Mouse (Mus musculus): ENCODE measurements around the gene Magi1. TPM values are rescaled to one million over a fixed set of nuclear protein-coding genes. Genes with fewer than 3 reads are reported as not detected.

The Magi1 gene
- polyA plus RNA-seq, 1 experiment: 2.1 TPM

- DNase-seq: no peak
- Histone ChIP-seq H3K4me1 (replicated peaks; ENCODE audit: control insufficient read depth, insufficient read depth, low read length) (no peaks in the 10 kb centered on the region), H3K27me3 (ENCODE audit: control insufficient read depth, insufficient read depth, low read length) (no peaks in the 10 kb centered on the region), H3K36me3 (ENCODE audit: control insufficient read depth, insufficient read depth, low read length) (no peaks in the 10 kb centered on the region), H3K4me3 (ENCODE audit: control insufficient read depth, insufficient read depth, low read length) (no peak overlapping the region), H3K27ac (ENCODE audit: control insufficient read depth, insufficient read depth, low read length) (no peak overlapping the region)
- WGBS: 92% methylated on average over 8 of the region's 8 CpGs
- TF ChIP-seq CTCF (IDR thresholded peaks at IDR 0.05; ENCODE audit: borderline replicate concordance, control insufficient read depth, extremely low read depth, insufficient read depth, low read length, poor library complexity) (no peak), POLR2A (IDR thresholded peaks at IDR 0.05; ENCODE audit: control insufficient read depth, extremely low read depth, insufficient read depth, low read length, poor library complexity) (no peak)
Measured at GRCm38 (mm10) chr6:94122566-94123150, 161.1 kb downstream of the Magi1 start.

GRCm38 (mm10) chr6:94121488-94121887 lies 162.2 kb downstream of the Magi1 start:
- Histone ChIP-seq H3K4me1 (replicated peaks; ENCODE audit: control insufficient read depth, insufficient read depth, low read length) (no peaks in the 10 kb centered on the region), H3K27me3 (ENCODE audit: control insufficient read depth, insufficient read depth, low read length) (no peaks in the 10 kb centered on the region), H3K36me3 (ENCODE audit: control insufficient read depth, insufficient read depth, low read length) (no peaks in the 10 kb centered on the region), H3K4me3 (ENCODE audit: control insufficient read depth, insufficient read depth, low read length) (no peak overlapping the region), H3K27ac (ENCODE audit: control insufficient read depth, insufficient read depth, low read length) (no peak overlapping the region)
- no peak for DNase-seq
- WGBS: 85% methylated on average over 5 of the region's 5 CpGs
- TF ChIP-seq CTCF (IDR thresholded peaks at IDR 0.05; ENCODE audit: borderline replicate concordance, control insufficient read depth, extremely low read depth, insufficient read depth, low read length, poor library complexity) (no peak), POLR2A (IDR thresholded peaks at IDR 0.05; ENCODE audit: control insufficient read depth, extremely low read depth, insufficient read depth, low read length, poor library complexity) (no peak)

- no peak for DNase-seq
- Histone ChIP-seq H3K27ac (ENCODE audit: control insufficient read depth, insufficient read depth, low read length) (no peak overlapping the region), H3K4me3 (ENCODE audit: control insufficient read depth, insufficient read depth, low read length) (no peak overlapping the region), H3K4me1 (replicated peaks; ENCODE audit: control insufficient read depth, insufficient read depth, low read length) (no peaks in the 10 kb centered on the region), H3K36me3 (ENCODE audit: control insufficient read depth, insufficient read depth, low read length) (no peaks in the 10 kb centered on the region), H3K27me3 (ENCODE audit: control insufficient read depth, insufficient read depth, low read length) (no peaks in the 10 kb centered on the region)
- 93% methylated on average over 6 of the region's 6 CpGs for WGBS
- TF ChIP-seq CTCF (IDR thresholded peaks at IDR 0.05; ENCODE audit: borderline replicate concordance, control insufficient read depth, extremely low read depth, insufficient read depth, low read length, poor library complexity) (no peak), POLR2A (IDR thresholded peaks at IDR 0.05; ENCODE audit: control insufficient read depth, extremely low read depth, insufficient read depth, low read length, poor library complexity) (no peak)
Measured at GRCm38 (mm10) chr6:94116434-94117432, 167.0 kb downstream of the Magi1 start.

GRCm38 (mm10) chr6:94111833-94112232 lies 171.9 kb downstream of the Magi1 start:
- Histone ChIP-seq H3K4me3 (ENCODE audit: control insufficient read depth, insufficient read depth, low read length) (no peak overlapping the region), H3K27me3 (ENCODE audit: control insufficient read depth, insufficient read depth, low read length) (no peaks in the 10 kb centered on the region), H3K4me1 (replicated peaks; ENCODE audit: control insufficient read depth, insufficient read depth, low read length) (no peaks in the 10 kb centered on the region), H3K36me3 (ENCODE audit: control insufficient read depth, insufficient read depth, low read length) (no peaks in the 10 kb centered on the region), H3K27ac (ENCODE audit: control insufficient read depth, insufficient read depth, low read length) (no peak overlapping the region)
- TF ChIP-seq POLR2A (IDR thresholded peaks at IDR 0.05; ENCODE audit: control insufficient read depth, extremely low read depth, insufficient read depth, low read length, poor library complexity): no peak
- no peak for TF ChIP-seq CTCF (IDR thresholded peaks at IDR 0.05; ENCODE audit: borderline replicate concordance, control insufficient read depth, extremely low read depth, insufficient read depth, low read length, poor library complexity)
- no peak for DNase-seq

GRCm38 (mm10) chr6:94107401-94108107 lies 176.2 kb downstream of the Magi1 start:
- Histone ChIP-seq H3K4me1 (replicated peaks; ENCODE audit: control insufficient read depth, insufficient read depth, low read length) (no peaks in the 10 kb centered on the region), H3K36me3 (ENCODE audit: control insufficient read depth, insufficient read depth, low read length) (no peaks in the 10 kb centered on the region), H3K4me3 (ENCODE audit: control insufficient read depth, insufficient read depth, low read length) (no peak overlapping the region), H3K27me3 (ENCODE audit: control insufficient read depth, insufficient read depth, low read length) (no peaks in the 10 kb centered on the region), H3K27ac (ENCODE audit: control insufficient read depth, insufficient read depth, low read length) (no peak overlapping the region)
- no peak for DNase-seq
- TF ChIP-seq POLR2A (IDR thresholded peaks at IDR 0.05; ENCODE audit: control insufficient read depth, extremely low read depth, insufficient read depth, low read length, poor library complexity) (no peak), CTCF (IDR thresholded peaks at IDR 0.05; ENCODE audit: borderline replicate concordance, control insufficient read depth, extremely low read depth, insufficient read depth, low read length, poor library complexity) (no peak)
- WGBS: 86% methylated on average over 11 of the region's 11 CpGs

- Histone ChIP-seq H3K27ac (ENCODE audit: control insufficient read depth, insufficient read depth, low read length) (no peak overlapping the region), H3K27me3 (ENCODE audit: control insufficient read depth, insufficient read depth, low read length) (no peaks in the 10 kb centered on the region)
- no peak for DNase-seq
Measured at GRCm38 (mm10) chr6:94103581-94103980, 180.1 kb downstream of the Magi1 start.

More at GRCm38 (mm10) chr6:94103581-94103980, 180.1 kb downstream of the Magi1 start:
- 93% methylated on average over 3 of the region's 3 CpGs for WGBS
- no peak for TF ChIP-seq CTCF (IDR thresholded peaks at IDR 0.05; ENCODE audit: borderline replicate concordance, control insufficient read depth, extremely low read depth, insufficient read depth, low read length, poor library complexity)
- TF ChIP-seq POLR2A (IDR thresholded peaks at IDR 0.05; ENCODE audit: control insufficient read depth, extremely low read depth, insufficient read depth, low read length, poor library complexity): no peak
- Histone ChIP-seq H3K4me3 (ENCODE audit: control insufficient read depth, insufficient read depth, low read length) (no peak overlapping the region), H3K36me3 (ENCODE audit: control insufficient read depth, insufficient read depth, low read length) (no peaks in the 10 kb centered on the region), H3K4me1 (replicated peaks; ENCODE audit: control insufficient read depth, insufficient read depth, low read length) (no peaks in the 10 kb centered on the region)

Data from thymus, adult 2 months (tissue).